Comparison of ENCODE assay signal across 7 mouse cellular contexts in the genomic region with DNA sequence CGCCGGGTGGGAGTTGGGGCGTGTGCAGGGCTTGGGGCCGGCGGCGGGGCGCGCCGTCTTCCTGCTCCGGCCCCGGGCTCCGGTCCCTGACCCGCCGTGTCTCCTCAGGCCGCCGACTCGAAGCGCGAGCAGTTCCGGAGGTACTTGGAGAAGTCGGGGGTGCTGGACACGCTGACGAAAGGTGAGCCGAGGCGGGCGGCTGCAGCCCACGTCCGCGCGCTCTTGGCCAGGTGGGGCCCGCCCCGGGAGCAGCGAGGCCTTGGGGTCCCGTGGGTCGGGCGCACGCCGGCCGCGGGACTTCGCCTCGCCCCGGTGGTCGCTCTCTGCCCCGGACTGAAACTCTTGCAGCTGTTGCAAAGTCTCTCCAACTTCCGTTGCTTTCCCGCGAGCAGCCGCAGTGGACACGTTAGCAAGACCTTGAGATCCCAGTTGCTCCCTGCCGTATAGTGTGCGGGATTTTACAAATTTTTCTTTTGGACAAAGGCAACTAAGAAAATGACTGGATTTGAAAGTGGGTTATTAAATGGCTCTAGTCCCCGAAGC. TPM values are rescaled to one million over a fixed set of nuclear protein-coding genes. Genes with fewer than 3 reads are reported as not detected.
DNase-seq lines count a peak whose midpoint lies in the region; ATAC-seq and TF ChIP-seq lines count a peak whose summit lies in the region.

No protein-coding gene starts in this region.

- no peak for DNase-seq in lung, postnatal 0 days (ENCODE audit: low spot score)
- DNase-seq in lung, postnatal 14 days: no peak
- DNase-seq in embryonic facial prominence, embryonic 10.5 days (ENCODE audit: low spot score): no peak
- no peak for DNase-seq in intestine, embryonic 14.5 days (ENCODE audit: low spot score)
- no peak for DNase-seq in frontal cortex, postnatal 14 days (ENCODE audit: low spot score in 2 of 2)
- DNase-seq in c-Kit-positive CD71-positive TER-119-positive erythroid progenitor cells, embryonic 14.5 days (ENCODE audit: low spot score): no peak

- peak overlapping the region; percentile 32 for H3ac ChIP-seq in myocyte (ENCODE audit: control insufficient read depth, insufficient read length)

- no peak for TF ChIP-seq EP300 in lung, postnatal 0 days (IDR thresholded peaks at IDR 0.05)

- H3K27ac ChIP-seq in lung, postnatal 0 days (ENCODE audit: low read length): peak overlapping the region; percentile 81
- peak overlapping the region; percentile 87 for H3K27ac ChIP-seq in embryonic facial prominence, embryonic 10.5 days (replicated peaks)
- peak overlapping the region; percentile 83 for H3K27ac ChIP-seq in intestine, embryonic 14.5 days (ENCODE audit: low read depth)

- ATAC-seq in lung, postnatal 0 days: no peak
- no peak for ATAC-seq in intestine, embryonic 14.5 days (replicated peaks; ENCODE audit: low FRiP score, low TSS enrichment, low read depth)

- peaks cover 50% of the 10 kb centered on the region for H3K79me2 ChIP-seq in myocyte (ENCODE audit: control insufficient read depth, insufficient read depth)

- peaks cover 7% of the 10 kb centered on the region for H3K4me1 ChIP-seq in lung, postnatal 0 days (ENCODE audit: insufficient read depth, low read depth, low read length)
- H3K4me1 ChIP-seq in embryonic facial prominence, embryonic 10.5 days: peaks cover 23% of the 10 kb centered on the region
- peaks cover 10% of the 10 kb centered on the region for H3K4me1 ChIP-seq in intestine, embryonic 14.5 days (replicated peaks; ENCODE audit: control insufficient read depth, insufficient read depth, low read length)

- 6% methylated on average over 44 of the region's 53 CpGs for WGBS in lung, postnatal 0 days
- WGBS in embryonic facial prominence, embryonic 10.5 days: under 1% methylated on average over 53 of the region's 53 CpGs
- under 1% methylated on average over 52 of the region's 53 CpGs for WGBS in intestine, embryonic 14.5 days

- peak overlapping the region; percentile 51 for H3K9ac ChIP-seq in lung, postnatal 0 days (replicated peaks; ENCODE audit: low read depth)
- peak overlapping the region; percentile 65 for H3K9ac ChIP-seq in intestine, embryonic 14.5 days (ENCODE audit: low read length)

- peak overlapping the region; percentile 72 for H3K4me3 ChIP-seq in lung, postnatal 0 days (ENCODE audit: low read depth, low read length)
- H3K4me3 ChIP-seq in embryonic facial prominence, embryonic 10.5 days: peak overlapping the region; percentile 93
- H3K4me3 ChIP-seq in intestine, embryonic 14.5 days (ENCODE audit: low read depth, low read length): peak overlapping the region; percentile 71
- H3K4me3 ChIP-seq in myocyte: peak overlapping the region; percentile 64

- H3K36me3 ChIP-seq in lung, postnatal 0 days (ENCODE audit: insufficient read depth, low read length): no peaks in the 10 kb centered on the region; the same call in 1 of the 2 replicates
- H3K36me3 ChIP-seq in embryonic facial prominence, embryonic 10.5 days (replicated peaks): peaks cover 21% of the 10 kb centered on the region
- H3K36me3 ChIP-seq in intestine, embryonic 14.5 days (ENCODE audit: control insufficient read depth, insufficient read depth, low read length): peaks cover 16% of the 10 kb centered on the region
- peaks cover 13% of the 10 kb centered on the region for H3K36me3 ChIP-seq in myocyte (ENCODE audit: control insufficient read depth, insufficient read depth)

- H3K9me3 ChIP-seq in lung, postnatal 0 days (ENCODE audit: low read length): no peaks in the 10 kb centered on the region
- H3K9me3 ChIP-seq in embryonic facial prominence, embryonic 10.5 days: no peaks in the 10 kb centered on the region
- no peaks in the 10 kb centered on the region for H3K9me3 ChIP-seq in intestine, embryonic 14.5 days (ENCODE audit: control insufficient read depth, low read length)

- H3K4me2 ChIP-seq in lung, postnatal 0 days (replicated peaks; ENCODE audit: low read depth, low read length): peak overlapping the region; percentile 87
- H3K4me2 ChIP-seq in intestine, embryonic 14.5 days (ENCODE audit: low read length): peak overlapping the region; percentile 72
- peak overlapping the region; percentile 62 for H3K4me2 ChIP-seq in myocyte (ENCODE audit: low read depth)

- H3K27me3 ChIP-seq in lung, postnatal 0 days (replicated peaks; ENCODE audit: insufficient read depth, low read length): no peaks in the 10 kb centered on the region
- H3K27me3 ChIP-seq in embryonic facial prominence, embryonic 10.5 days (replicated peaks; ENCODE audit: low read depth, poor library complexity, severe bottlenecking): no peaks in the 10 kb centered on the region
- H3K27me3 ChIP-seq in intestine, embryonic 14.5 days (replicated peaks; ENCODE audit: control insufficient read depth, insufficient read depth, low read length): no peaks in the 10 kb centered on the region
- H3K27me3 ChIP-seq in myocyte (ENCODE audit: control insufficient read depth, insufficient read depth, insufficient read length): no peaks in the 10 kb centered on the region

- TF ChIP-seq POLR2A in myocyte (IDR thresholded peaks at IDR 0.05; ENCODE audit: insufficient read length, low read depth): no peak

- TF ChIP-seq CTCF in lung, postnatal 0 days (IDR thresholded peaks at IDR 0.05): no peak

TF ChIP-seq in myocyte, 11 proteins besides CTCF, POLR2A, EP300 and RAD21:
- TF ChIP-seq MYOG (IDR thresholded peaks at IDR 0.05; ENCODE audit: control insufficient read depth in 1 of 3, insufficient read depth in 1 of 3, insufficient read length in 2 of 3, low read depth in 2 of 3) (peak in 1 of 3 experiments; percentile 70), MYOD1 (IDR thresholded peaks at IDR 0.05; ENCODE audit: control insufficient read depth in 1 of 3, insufficient read length in 2 of 3, low read depth in 2 of 3) (peak in 2 of 3 experiments; percentile 58 to 74), E2F4 (IDR thresholded peaks at IDR 0.05; ENCODE audit: insufficient read depth) (no peak)

RNA-seq across cellular contexts. Expression of a gene that starts 0.6 kb away (rescaled TPM):
- polyA plus RNA-seq in lung, postnatal 0 days (2015; fragmentation: Nextera tagmentation; extraction: Ambion mirVana): 73.0 and 81.0 TPM in 2 replicates
- 72.3 and 72.6 TPM in 2 replicates for polyA plus RNA-seq in embryonic facial prominence, embryonic 10.5 days (2016; fragmentation: Nextera tagmentation; extraction: Ambion mirVana)
- polyA plus RNA-seq in intestine, embryonic 14.5 days (2014; fragmentation: Nextera tagmentation; extraction: Ambion mirVana): 86.5 and 97.8 TPM in 2 replicates
- polyA plus RNA-seq in myocyte (2012; fragmentation: generic; extraction: Trizol): 33.1 TPM

RNA-seq across cellular contexts. Expression of a gene that starts 12.0 kb away (rescaled TPM):
- polyA plus RNA-seq in lung, postnatal 0 days (2015; fragmentation: Nextera tagmentation; extraction: Ambion mirVana): 47.4 and 50.4 TPM in 2 replicates
- 34.1 and 37.9 TPM in 2 replicates for polyA plus RNA-seq in embryonic facial prominence, embryonic 10.5 days (2016; fragmentation: Nextera tagmentation; extraction: Ambion mirVana)
- polyA plus RNA-seq in intestine, embryonic 14.5 days (2014; fragmentation: Nextera tagmentation; extraction: Ambion mirVana): 50.6 and 51.9 TPM in 2 replicates
- polyA plus RNA-seq in myocyte (2012; fragmentation: generic; extraction: Trizol): 46.1 TPM

RNA-seq across cellular contexts. Expression of a gene that starts 12.6 kb away (rescaled TPM):
- polyA plus RNA-seq in lung, postnatal 0 days (2015; fragmentation: Nextera tagmentation; extraction: Ambion mirVana): not detected in 2 replicates
- polyA plus RNA-seq in embryonic facial prominence, embryonic 10.5 days (2016; fragmentation: Nextera tagmentation; extraction: Ambion mirVana): not detected in 2 replicates
- polyA plus RNA-seq in intestine, embryonic 14.5 days (2014; fragmentation: Nextera tagmentation; extraction: Ambion mirVana): 0.48 TPM in 1 of 2 replicates, not detected in the other
- not detected for polyA plus RNA-seq in myocyte (2012; fragmentation: generic; extraction: Trizol)

RNA-seq across cellular contexts. Expression of a gene that starts 45.7 kb away (rescaled TPM):
- polyA plus RNA-seq in lung, postnatal 0 days (2015; fragmentation: Nextera tagmentation; extraction: Ambion mirVana): 0.10 TPM in 1 of 2 replicates, not detected in the other
- polyA plus RNA-seq in embryonic facial prominence, embryonic 10.5 days (2016; fragmentation: Nextera tagmentation; extraction: Ambion mirVana): not detected in 2 replicates
- 0.19 TPM in 1 of 2 replicates, not detected in the other for polyA plus RNA-seq in intestine, embryonic 14.5 days (2014; fragmentation: Nextera tagmentation; extraction: Ambion mirVana)
- not detected for polyA plus RNA-seq in myocyte (2012; fragmentation: generic; extraction: Trizol)
